Mouse (Mus musculus) embryonic stem cell, embryonic (primary cell): ENCODE results near the gene Fhad1.

Experiments
- CTCF ChIA-PET, 4 experiments: fragments of 300-600 bp in 2 of 4; fragments of 350-600 bp in 2 of 4; sonication (Branson Sonifier 250); formaldehyde crosslinking; loops; one replicate each; lab custom pipeline; 2022; ENCODE audit warnings: inconsistent platforms in 2 of 4; lab: Charles Lee
- POLR2A ChIA-PET, 4 experiments: fragments of 300-600 bp in 2 of 4; fragments of 350-600 bp in 2 of 4; sonication (Branson Sonifier 250); formaldehyde crosslinking; loops; one replicate each; lab custom pipeline; 2022; ENCODE audit warnings: antibody characterized with exemption in 4 of 4, inconsistent platforms in 1 of 4; lab: Charles Lee

The Fhad1 gene

GRCm38 (mm10) chr4:142014659-142015608 is at the start of gene Fhad1:
Gene Fhad1, minus strand, starts transcription at chr4:142015082.
- CTCF ChIA-PET: interaction anchor here (0.6 to 2.9 kb wide), 11 partner anchors 9 to 468 kb away, joined by 3 to 15 read pairs (median 4); no protein-coding TSS in a partner anchor
- POLR2A ChIA-PET: interaction anchor here (0.6 to 5.2 kb wide), 47 partner anchors 9 to 373 kb away, joined by 3 to 37 read pairs (median 4); partner anchors contain the start of gene Tmem51 (in 1 of the 4)

GRCm38 (mm10) chr4:142063057-142063534 is 48.2 kb upstream of the Fhad1 start:
- CTCF ChIA-PET: interaction anchor here in 3 of 4 experiments (0.6 to 2.7 kb wide), 4 partner anchors 10 to 100 kb away, joined by 3 to 9 read pairs (median 3); no protein-coding TSS in a partner anchor
- POLR2A ChIA-PET: interaction anchor here (0.6 to 42.6 kb wide), 32 partner anchors 6 to 519 kb away, joined by 3 to 1562 read pairs (median 4); partner anchors contain the start of genes Fhad1 (in 2 of the 4), Tmem51 (in 2 of the 4) and Casp9 (in 1 of the 4)

- CTCF ChIA-PET: interaction anchor here (0.6 to 2.7 kb wide), 11 partner anchors 13 to 239 kb away, joined by 3 to 9 read pairs (median 4); partner anchors contain the start of gene Tmem51 (in 1 of the 4)
Measured at GRCm38 (mm10) chr4:142061485-142062240, 46.8 kb upstream of the Fhad1 start.

GRCm38 (mm10) chr4:142060455-142061378 is 45.8 kb upstream of the Fhad1 start:
- POLR2A ChIA-PET: interaction anchor here (0.5 to 42.6 kb wide), 59 partner anchors 4 to 1559 kb away, joined by 3 to 1562 read pairs (median 5); partner anchors contain the start of genes Fhad1 (in 3 of the 4), Tmem51 (in 3 of the 4), Casp9 (in 1 of the 4) and Pdpn (in 1 of the 4)
- CTCF ChIA-PET: interaction anchor here in 3 of 4 experiments (0.6 to 2.7 kb wide), 10 partner anchors 14 to 106 kb away, joined by 3 to 9 read pairs (median 4); partner anchors contain the start of gene Tmem51 (in 1 of the 3)

More at GRCm38 (mm10) chr4:142061485-142062240, 46.8 kb upstream of the Fhad1 start:
- POLR2A ChIA-PET: interaction anchor here (0.6 to 42.6 kb wide), 61 partner anchors 5 to 1417 kb away, joined by 3 to 1562 read pairs (median 5); partner anchors contain the start of genes Fhad1 (in 3 of the 4), Tmem51 (in 3 of the 4) and Pdpn (in 1 of the 4)

GRCm38 (mm10) chr4:142059841-142060193 is 44.9 kb upstream of the Fhad1 start:
- CTCF ChIA-PET: interaction anchor here in 2 of 4 experiments (0.5 to 1.0 kb wide), 3 partner anchors 11 to 84 kb away, joined by 3 to 4 read pairs (median 3); no protein-coding TSS in a partner anchor
- POLR2A ChIA-PET: interaction anchor here (0.5 to 42.6 kb wide), 25 partner anchors 9 to 1237 kb away, joined by 3 to 1562 read pairs (median 3); partner anchors contain the start of genes Casp9 (in 2 of the 4), Tmem51 (in 2 of the 4) and Fhad1 (in 1 of the 4)

GRCm38 (mm10) chr4:142059113-142059840 is 44.4 kb upstream of the Fhad1 start:
- ChIA-PET POLR2A (interaction anchor here (0.5 to 42.6 kb wide), 26 partner anchors 10 to 1237 kb away, joined by 3 to 1562 read pairs (median 3); partner anchors contain the start of genes Casp9 (in 2 of the 4), Tmem51 (in 2 of the 4) and Fhad1 (in 1 of the 4)), CTCF (interaction anchor here in 2 of 4 experiments (0.5 to 1.4 kb wide), 4 partner anchors 11 to 84 kb away, joined by 3 to 4 read pairs (median 4); no protein-coding TSS in a partner anchor)

GRCm38 (mm10) chr4:142057529-142058216 is 42.8 kb upstream of the Fhad1 start:
- POLR2A ChIA-PET: interaction anchor here in 3 of 4 experiments (0.9 to 42.6 kb wide), 12 partner anchors 9 to 64 kb away, joined by 3 to 1562 read pairs (median 5); partner anchors contain the start of gene Tmem51 (in 2 of the 3)
- CTCF ChIA-PET: interaction anchor here in 2 of 4 experiments (0.7 to 1.4 kb wide), 5 partner anchors 9 to 489 kb away, joined by 3 to 4 read pairs (median 3); no protein-coding TSS in a partner anchor

GRCm38 (mm10) chr4:142055600-142055999 is 40.7 kb upstream of the Fhad1 start:
- POLR2A ChIA-PET: interaction anchor here in 3 of 4 experiments (0.7 to 42.6 kb wide), 10 partner anchors 8 to 464 kb away, joined by 3 to 1562 read pairs (median 5); partner anchors contain the start of genes Tmem51 (in 2 of the 3) and Fhad1 (in 1 of the 3)
- CTCF ChIA-PET: interaction anchor here in 3 of 4 experiments (0.6 to 1.3 kb wide), 8 partner anchors 29 to 1145 kb away, joined by 3 to 5 read pairs (median 4); no protein-coding TSS in a partner anchor

- CTCF ChIA-PET: interaction anchor here (0.6 to 1.7 kb wide), 9 partner anchors 15 to 71 kb away, joined by 3 to 8 read pairs (median 4); no protein-coding TSS in a partner anchor
- POLR2A ChIA-PET: interaction anchor here (0.6 to 42.6 kb wide), 24 partner anchors 8 to 367 kb away, joined by 3 to 1562 read pairs (median 4); partner anchors contain the start of genes Fhad1 (in 2 of the 4) and Tmem51 (in 2 of the 4)
Measured at GRCm38 (mm10) chr4:142054580-142054979, 39.7 kb upstream of the Fhad1 start.

GRCm38 (mm10) chr4:142053661-142054448 is 39.0 kb upstream of the Fhad1 start:
- POLR2A ChIA-PET: interaction anchor here (0.5 to 42.6 kb wide), 25 partner anchors 9 to 185 kb away, joined by 3 to 1562 read pairs (median 5); partner anchors contain the start of genes Fhad1 (in 2 of the 4) and Tmem51 (in 2 of the 4)
- CTCF ChIA-PET: interaction anchor here in 3 of 4 experiments (0.6 to 2.1 kb wide), 7 partner anchors 10 to 70 kb away, joined by 3 to 7 read pairs (median 5); no protein-coding TSS in a partner anchor

- POLR2A ChIA-PET: interaction anchor here (0.5 to 42.6 kb wide), 25 partner anchors 9 to 1108 kb away, joined by 3 to 1562 read pairs (median 5); partner anchors contain the start of genes Fhad1 (in 3 of the 4) and Tmem51 (in 2 of the 4)
- CTCF ChIA-PET: interaction anchor here (0.6 to 2.1 kb wide), 7 partner anchors 9 to 70 kb away, joined by 3 to 15 read pairs (median 5); no protein-coding TSS in a partner anchor
Measured at GRCm38 (mm10) chr4:142053261-142053660, 38.4 kb upstream of the Fhad1 start.

GRCm38 (mm10) chr4:142052391-142053132 is 37.7 kb upstream of the Fhad1 start:
- CTCF ChIA-PET: interaction anchor here (0.6 to 2.1 kb wide), 9 partner anchors 8 to 69 kb away, joined by 3 to 15 read pairs (median 3); partner anchors contain the start of gene Fhad1 (in 1 of the 4)
- POLR2A ChIA-PET: interaction anchor here in 3 of 4 experiments (0.6 to 42.6 kb wide), 31 partner anchors 10 to 1644 kb away, joined by 3 to 1562 read pairs (median 5); partner anchors contain the start of genes Fhad1 (in 3 of the 3) and Tmem51 (in 2 of the 3)
